Mouse (Mus musculus) MEL (cell line): Measurements from ENCODE around the gene Apoa5. TPM values are rescaled to one million over a fixed set of nuclear protein-coding genes. Genes with fewer than 3 reads are reported as not detected.

Experiments used
- DNase-seq: peaks from one replicate; pipeline ENCODE4 v3.0.0; 2011; ENCODE audit warnings: low read depth, low spot score
- H3K27ac ChIP-seq: 2 replicates; pipeline ENCODE4 v1.5.1; 2012; ENCODE audit warnings: low read depth, mild to moderate bottlenecking, control low read depth, low read length, moderate library complexity; ENCODE audit not compliant: control insufficient read depth
- H3K27me3 ChIP-seq, 2 experiments: fragments of 150-350 bp in 1 of 2; sonication (generic) in 1 of 2; 2 replicates each; pipeline ENCODE4 v1.6.1; 2012; ENCODE audit warnings: low read length in 2 of 2, mild to moderate bottlenecking in 2 of 2, improper control_type of control experiment in 1 of 2, moderate library complexity in 1 of 2; ENCODE audit not compliant: insufficient read depth in 2 of 2, control insufficient read depth in 1 of 2
- H3K36me3 ChIP-seq, 2 experiments: 2 replicates each; pipeline ENCODE4 v1.6.1; 2012 to 2014; ENCODE audit warnings: low read length in 2 of 2, improper control_type of control experiment in 1 of 2, inconsistent platforms in 1 of 2, mild to moderate bottlenecking in 1 of 2; ENCODE audit not compliant: insufficient read depth in 2 of 2, control insufficient read depth in 1 of 2
- H3K4me1 ChIP-seq, 2 experiments: fragments of 150-350 bp in 1 of 2; sonication (generic) in 1 of 2; 2 replicates each; pipeline ENCODE4 v1.6.1; 2012; ENCODE audit warnings: low read length in 2 of 2, improper control_type of control experiment in 1 of 2, mild to moderate bottlenecking in 1 of 2; ENCODE audit not compliant: insufficient read depth in 2 of 2, control insufficient read depth in 1 of 2
- H3K4me3 ChIP-seq, 2 experiments: fragments of 150-350 bp in 1 of 2; sonication (generic) in 1 of 2; 2 replicates each; pipeline ENCODE4 v1.5.1; 2012; ENCODE audit warnings: low read depth in 2 of 2, low read length in 2 of 2, mild to moderate bottlenecking in 2 of 2, moderate library complexity in 2 of 2, control low read depth in 1 of 2, improper control_type of control experiment in 1 of 2; ENCODE audit not compliant: control insufficient read depth in 1 of 2, insufficient read depth in 1 of 2
- H3K79me2 ChIP-seq: 2 replicates; pipeline ENCODE4 v1.6.1; 2012; ENCODE audit warnings: mild to moderate bottlenecking, low read length, moderate library complexity; ENCODE audit not compliant: control insufficient read depth, poor library complexity, insufficient read depth
- H3K9ac ChIP-seq: 2 replicates; pipeline ENCODE4 v1.6.1; 2012; ENCODE audit warnings: low read depth, mild to moderate bottlenecking, control low read depth, low read length, moderate library complexity; ENCODE audit not compliant: control insufficient read depth, poor library complexity, severe bottlenecking
- H3K9me3 ChIP-seq: fragments of 150-350 bp; sonication (generic); replicated peaks from 2 replicates; pipeline ENCODE4 v1.6.1; 2012; ENCODE audit warnings: mild to moderate bottlenecking, low read length, improper control_type of control experiment, moderate library complexity; ENCODE audit not compliant: insufficient read depth
- CHD2 ChIP-seq: IDR thresholded peaks from 2 replicates; pipeline ENCODE4 v1.6.1; 2011; ENCODE audit warnings: low read length, improper control_type of control experiment
- CTCF ChIP-seq, 3 experiments: IDR thresholded peaks in 2 of 3; conservative IDR thresholded peaks in 1 of 3; 2 replicates each; pipeline ENCODE4 v1.5.1; 2011 to 2012; ENCODE audit warnings: low read length in 3 of 3, low read depth in 2 of 3, mild to moderate bottlenecking in 2 of 3, improper control_type of control experiment in 1 of 3, inconsistent platforms in 1 of 3, mixed read lengths in 1 of 3, moderate library complexity in 1 of 3; ENCODE audit not compliant: control insufficient read depth in 1 of 3, insufficient read depth in 1 of 3, poor library complexity in 1 of 3, severe bottlenecking in 1 of 3
- E2F4 ChIP-seq: IDR thresholded peaks from 2 replicates; pipeline ENCODE4 v1.6.1; 2011; ENCODE audit warnings: low read depth, low read length, improper control_type of control experiment, borderline replicate concordance
- ETS1 ChIP-seq: IDR thresholded peaks from 2 replicates; pipeline ENCODE4 v1.6.1; 2012; ENCODE audit warnings: low read depth, mild to moderate bottlenecking, inconsistent platforms, low read length, improper control_type of control experiment, moderate library complexity
- GABPA ChIP-seq: IDR thresholded peaks from 2 replicates; pipeline ENCODE4 v1.6.1; 2012; ENCODE audit warnings: low read depth, mild to moderate bottlenecking, inconsistent platforms, low read length, improper control_type of control experiment, moderate library complexity
- HCFC1 ChIP-seq: IDR thresholded peaks from 2 replicates; pipeline ENCODE4 v1.6.1; 2012; ENCODE audit warnings: low read depth, mild to moderate bottlenecking, inconsistent platforms, low read length, improper control_type of control experiment, moderate library complexity
- KAT2A ChIP-seq: conservative IDR thresholded peaks from 2 replicates; pipeline ENCODE4 v1.6.1; 2012; ENCODE audit warnings: low read depth, low read length, improper control_type of control experiment, inconsistent platforms
- MAFK ChIP-seq: IDR thresholded peaks from 2 replicates; pipeline ENCODE4 v1.6.1; 2011; ENCODE audit warnings: low read depth, mild to moderate bottlenecking, low read length, improper control_type of control experiment, borderline replicate concordance
- MAX ChIP-seq: IDR thresholded peaks from 2 replicates; pipeline ENCODE4 v1.6.1; 2011; ENCODE audit warnings: low read length, improper control_type of control experiment
- MAZ ChIP-seq: IDR thresholded peaks from 2 replicates; pipeline ENCODE4 v1.6.1; 2012; ENCODE audit warnings: low read depth, mild to moderate bottlenecking, inconsistent platforms, low read length, improper control_type of control experiment
- MXI1 ChIP-seq: IDR thresholded peaks from 2 replicates; pipeline ENCODE4 v1.6.1; 2011; ENCODE audit warnings: mild to moderate bottlenecking, low read depth, low read length, improper control_type of control experiment
- MYC ChIP-seq: IDR thresholded peaks from 2 replicates; pipeline ENCODE4 v1.6.1; 2011; ENCODE audit warnings: low read depth, mild to moderate bottlenecking, low read length, improper control_type of control experiment, moderate library complexity
- NELFE ChIP-seq: IDR thresholded peaks from 2 replicates; pipeline ENCODE4 v1.6.1; 2011; ENCODE audit warnings: low read depth, low read length, improper control_type of control experiment
- NRF1 ChIP-seq: IDR thresholded peaks from 2 replicates; pipeline ENCODE4 v1.6.1; 2014; ENCODE audit warnings: low read depth, mild to moderate bottlenecking, inconsistent platforms, low read length, improper control_type of control experiment, moderate library complexity; ENCODE audit not compliant: poor library complexity, insufficient read depth, severe bottlenecking
- POLR2A ChIP-seq, 2 experiments: IDR thresholded peaks; 2 replicates each; pipeline ENCODE4 v1.6.1; 2011 to 2012; ENCODE audit warnings: low read length in 2 of 2, mild to moderate bottlenecking in 2 of 2, control low read depth in 1 of 2, improper control_type of control experiment in 1 of 2, low read depth in 1 of 2, moderate library complexity in 1 of 2; ENCODE audit not compliant: control insufficient read depth in 1 of 2, insufficient read depth in 1 of 2, poor library complexity in 1 of 2
- POLR2AphosphoS2 ChIP-seq: IDR thresholded peaks from 2 replicates; pipeline ENCODE4 v1.6.1; 2011; ENCODE audit warnings: low read length, improper control_type of control experiment
- RAD21 ChIP-seq: IDR thresholded peaks from 2 replicates; pipeline ENCODE4 v1.6.1; 2011; ENCODE audit warnings: mild to moderate bottlenecking, low read depth, low read length, improper control_type of control experiment
- SIN3A ChIP-seq: IDR thresholded peaks from 2 replicates; pipeline ENCODE4 v1.6.1; 2012; ENCODE audit warnings: low read length, improper control_type of control experiment, inconsistent platforms
- SMC3 ChIP-seq: IDR thresholded peaks from 2 replicates; pipeline ENCODE4 v1.6.1; 2011; ENCODE audit warnings: low read depth, low read length, improper control_type of control experiment
- TBP ChIP-seq: IDR thresholded peaks from 2 replicates; pipeline ENCODE4 v1.8.0; 2011; ENCODE audit warnings: low read depth, low read length, improper control_type of control experiment
- TCF12 ChIP-seq: IDR thresholded peaks from 2 replicates; pipeline ENCODE4 v1.6.1; 2014; ENCODE audit warnings: low read depth, mild to moderate bottlenecking, inconsistent platforms, low read length, improper control_type of control experiment, moderate library complexity
- UBTF ChIP-seq: IDR thresholded peaks from 2 replicates; pipeline ENCODE4 v1.6.1; 2012; ENCODE audit warnings: low read depth, mild to moderate bottlenecking, inconsistent platforms, low read length, improper control_type of control experiment, moderate library complexity, borderline replicate concordance; ENCODE audit not compliant: insufficient read depth
- ZC3H11A ChIP-seq: IDR thresholded peaks from 2 replicates; pipeline ENCODE4 v1.6.1; 2012; ENCODE audit warnings: low read depth, mild to moderate bottlenecking, inconsistent platforms, low read length, improper control_type of control experiment
- ZKSCAN1 ChIP-seq: IDR thresholded peaks from 2 replicates; pipeline ENCODE4 v1.6.1; 2012; ENCODE audit warnings: low read depth, mild to moderate bottlenecking, inconsistent platforms, low read length, improper control_type of control experiment, moderate library complexity
- ZMIZ1 ChIP-seq: IDR thresholded peaks from 2 replicates; pipeline ENCODE4 v1.6.1; 2012; ENCODE audit warnings: low read depth, mild to moderate bottlenecking, inconsistent platforms, low read length, improper control_type of control experiment, moderate library complexity
- ZNF384 ChIP-seq: IDR thresholded peaks from 2 replicates; pipeline ENCODE4 v1.6.1; 2012; ENCODE audit warnings: low read depth, mild to moderate bottlenecking, inconsistent platforms, low read length, improper control_type of control experiment
- polyA plus RNA-seq, 2 experiments: library from polyadenylated mRNA; stranded (reverse) in 1 of 2; unstranded in 1 of 2; fragments of >175 nt in 1 of 2; fragments of >200 nt in 1 of 2; gene quantifications; 2 replicates each; pipeline versions ENCODE4 v1.2.1 to v1.2.4; 2012; ENCODE audit warnings: low replicate concordance in 2 of 2, low read depth in 1 of 2; ENCODE audit not compliant: insufficient read length in 2 of 2, insufficient read depth in 1 of 2, missing spikeins in 1 of 2
- total RNA-seq: library from RNA; depleted of rRNA; stranded (reverse); fragments of 300-350 nt; gene quantifications from 2 replicates; pipeline ENCODE4 v1.2.3, GENCODE M21; 2012

Gene Apoa5
- total and polyA plus RNA-seq, 3 experiments, result 0.04 TPM; not detected in 2

- H3K27ac ChIP-seq, result no peak within 1 kb of the TSS
- H3K9me3 ChIP-seq, result no peaks in the 10 kb centered on the region
- H3K9ac ChIP-seq, result no peak within 1 kb of the TSS
- no peak within 1 kb of the TSS for H3K4me3 ChIP-seq
- peaks cover 13 to 34% of the 10 kb centered on the region in 2 experiments for H3K4me1 ChIP-seq
- peaks cover 0 to 24% of the 10 kb centered on the region in 2 experiments; a peak in 3 of 4 replicates for H3K36me3 ChIP-seq
- no peak for TF ChIP-seq CTCF (IDR thresholded peaks at IDR 0.05 in 2 of 3, conservative IDR thresholded peaks at IDR 0.05 in 1 of 3; ENCODE audit: control insufficient read depth in 1 of 3, insufficient read depth in 1 of 3, low read depth in 2 of 3, low read length in 3 of 3, poor library complexity in 1 of 3, severe bottlenecking in 1 of 3)
- no peak for TF ChIP-seq NELFE
- no peak for TF ChIP-seq GABPA
- TF ChIP-seq ZKSCAN1, result no peak
- TF ChIP-seq MAX, result no peak
- TF ChIP-seq HCFC1, result no peak
- no peak for TF ChIP-seq MAFK
- TF ChIP-seq MYC, result no peak
- no peak for TF ChIP-seq RAD21
- TF ChIP-seq E2F4, result no peak
- TF ChIP-seq ZNF384, result no peak
- TF ChIP-seq ETS1, result no peak
- TF ChIP-seq UBTF, result no peak
- TF ChIP-seq TCF12, result no peak
- no peaks in the 10 kb centered on the region; the same call in 1 of the 2 replicates for H3K79me2 ChIP-seq
- DNase-seq, result no peak
- H3K27me3 ChIP-seq, result no peaks in the 10 kb centered on the region
Measured at GRCm38 (mm10) chr9:46228491-46228890, 39.9 kb upstream of the Apoa5 start, which contains the start of gene Apoa1. Apoa1 (plus strand) TSS chr9:46228580.

DNA sequence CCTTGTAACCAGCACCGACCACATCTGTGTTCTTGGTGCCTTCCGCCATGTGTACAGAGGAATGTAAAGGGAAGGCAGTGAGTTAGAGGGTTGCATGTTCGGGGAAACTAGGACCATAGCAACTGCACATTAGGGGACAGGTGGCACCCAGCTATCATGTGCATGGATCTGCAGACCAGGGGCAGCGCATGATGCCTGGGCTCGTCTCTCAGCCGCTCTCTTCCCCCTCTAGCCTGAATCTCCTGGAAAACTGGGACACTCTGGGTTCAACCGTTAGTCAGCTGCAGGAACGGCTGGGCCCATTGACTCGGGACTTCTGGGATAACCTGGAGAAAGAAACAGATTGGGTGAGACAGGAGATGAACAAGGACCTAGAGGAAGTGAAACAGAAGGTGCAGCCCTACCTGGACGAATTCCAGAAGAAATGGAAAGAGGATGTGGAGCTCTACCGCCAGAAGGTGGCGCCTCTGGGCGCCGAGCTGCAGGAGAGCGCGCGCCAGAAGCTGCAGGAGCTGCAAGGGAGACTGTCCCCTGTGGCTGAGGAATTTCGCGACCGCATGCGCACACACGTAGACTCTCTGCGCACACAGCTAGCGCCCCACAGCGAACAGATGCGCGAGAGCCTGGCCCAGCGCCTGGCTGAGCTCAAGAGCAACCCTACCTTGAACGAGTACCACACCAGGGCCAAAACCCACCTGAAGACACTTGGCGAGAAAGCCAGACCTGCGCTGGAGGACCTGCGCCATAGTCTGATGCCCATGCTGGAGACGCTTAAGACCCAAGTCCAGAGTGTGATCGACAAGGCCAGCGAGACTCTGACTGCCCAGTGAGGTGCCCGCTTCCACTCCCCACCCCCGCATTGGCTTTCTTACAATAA is 38.6 kb upstream of the Apoa5 start:
- Histone ChIP-seq H3K4me1 (peaks cover 13 to 33% of the 10 kb centered on the region in 2 experiments), H3K9me3 (no peaks in the 10 kb centered on the region), H3K4me3 (peak overlapping the region; percentile 59 to 73), H3K79me2 (no peaks in the 10 kb centered on the region; the same call in 1 of the 2 replicates), H3K27me3 (no peaks in the 10 kb centered on the region), H3K36me3 (peaks cover 0 to 24% of the 10 kb centered on the region in 2 experiments; a peak in 2 of 4 replicates), H3K27ac (peak overlapping the region; percentile 4; the same call in 1 of the 2 replicates), H3K9ac (peak overlapping the region; percentile 66)
- peak; percentile 95 for DNase-seq
- TF ChIP-seq MAZ (no peak), CTCF (IDR thresholded peaks at IDR 0.05 in 2 of 3, conservative IDR thresholded peaks at IDR 0.05 in 1 of 3; ENCODE audit: control insufficient read depth in 1 of 3, insufficient read depth in 1 of 3, low read depth in 2 of 3, low read length in 3 of 3, poor library complexity in 1 of 3, severe bottlenecking in 1 of 3) (peak; percentile 81 to 89 (median 84)), UBTF (no peak), POLR2A (IDR thresholded peaks at IDR 0.05; ENCODE audit: control insufficient read depth in 1 of 2, insufficient read depth in 1 of 2, low read depth in 1 of 2, low read length in 2 of 2, poor library complexity in 1 of 2) (peak; percentile 62 to 77; a peak in 3 of 4 replicates), NRF1 (peak; percentile 80), RAD21 (peak; percentile 56), MYC (peak; percentile 82), SMC3 (peak; percentile 68), POLR2AphosphoS2 (no peak), CHD2 (no peak), ZC3H11A (peak; percentile 33; the same call in 1 of the 2 replicates), SIN3A (peak; percentile 55; the same call in 1 of the 2 replicates), ZMIZ1 (peak; percentile 55; the same call in 1 of the 2 replicates), HCFC1 (peak; percentile 53; the same call in 1 of the 2 replicates), NELFE (peak; percentile 73), TCF12 (peak; percentile 51; the same call in 1 of the 2 replicates), TBP (peak; percentile 60; the same call in 1 of the 2 replicates), KAT2A (no peak), ETS1 (peak; percentile 45; the same call in 1 of the 2 replicates), MXI1 (peak; percentile 25; the same call in 1 of the 2 replicates)
